In the genomic region with DNA sequence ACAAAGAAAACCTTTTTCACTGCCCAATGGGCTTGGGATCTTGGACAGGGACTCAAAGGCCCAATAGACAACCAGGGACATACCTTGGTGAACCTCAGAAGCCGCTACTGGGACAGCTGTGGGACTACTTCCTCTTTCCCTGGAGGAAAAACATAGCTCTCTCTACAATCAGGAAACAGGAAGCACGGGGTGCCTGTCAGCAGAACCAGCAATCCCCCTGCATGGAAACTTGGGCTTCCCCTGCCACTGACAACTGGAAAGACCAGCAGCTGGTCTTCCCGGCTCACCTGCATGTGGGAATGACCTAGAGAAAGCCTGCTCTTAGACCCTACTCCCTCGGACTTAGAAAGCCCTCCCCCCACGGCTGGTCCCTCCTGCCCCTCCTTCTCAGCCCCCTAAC, we compare ENCODE assay signal across 9 mouse cellular contexts.
DNase-seq lines count a peak whose midpoint lies in the region; ATAC-seq and TF ChIP-seq lines count a peak whose summit lies in the region.
"Had no signal": no experiment of that assay in that cellular context is flagged by ENCODE, and none has a peak within 500 bp of the region (broad histone marks: within the 10 kb centered on the region; RNA-seq: fewer than 3 reads in every experiment).

No protein-coding gene starts in this region.

- H3K27me3 ChIP-seq in embryonic facial prominence, embryonic 12.5 days, result no peaks in the 10 kb centered on the region
- H3K27me3 ChIP-seq in limb, embryonic 12.5 days, result peaks cover 9% of the 10 kb centered on the region; the same call in 1 of the 2 replicates
- H3K27me3 ChIP-seq in small intestine, adult 2 months (ENCODE audit: control insufficient read depth, insufficient read depth, low read length), result no peaks in the 10 kb centered on the region

- DNase-seq in spleen, adult 18-20 months, result peak; percentile 40 to 54
- no peak for DNase-seq in spleen, postnatal 4 days (ENCODE audit: low spot score in 2 of 2)
- DNase-seq in layer of hippocampus, adult 18-20 months (ENCODE audit: low spot score in 2 of 2), result no peak
- no peak for DNase-seq in adrenal gland, adult 2 months
- DNase-seq in gastrocnemius, postnatal 4 days (ENCODE audit: low spot score in 2 of 2), result no peak
- DNase-seq: gastrocnemius, postnatal 10 days had no signal

- H3K9ac ChIP-seq in embryonic facial prominence, embryonic 12.5 days, result no peak overlapping the region
- H3K9ac ChIP-seq in limb, embryonic 12.5 days (replicated peaks), result no peak overlapping the region

- H3K4me1 ChIP-seq in embryonic facial prominence, embryonic 12.5 days, result peaks cover 39% of the 10 kb centered on the region
- peaks cover 41% of the 10 kb centered on the region for H3K4me1 ChIP-seq in limb, embryonic 12.5 days (replicated peaks)
- peaks cover 13% of the 10 kb centered on the region for H3K4me1 ChIP-seq in small intestine, adult 2 months (ENCODE audit: control insufficient read depth, insufficient read depth, insufficient read length, low read length)

- no peak overlapping the region for H3K4me3 ChIP-seq in embryonic facial prominence, embryonic 12.5 days
- H3K4me3 ChIP-seq in limb, embryonic 12.5 days (replicated peaks), result no peak overlapping the region
- H3K4me3 ChIP-seq in small intestine, adult 2 months (ENCODE audit: low read depth, low read length), result peak overlapping the region; percentile 31

- TF ChIP-seq POLR2A in small intestine, adult 2 months (IDR thresholded peaks at IDR 0.05; ENCODE audit: low read depth, low read length), result no peak

- H3K27ac ChIP-seq in embryonic facial prominence, embryonic 12.5 days, result no peak overlapping the region
- H3K27ac ChIP-seq in limb, embryonic 12.5 days, result no peak overlapping the region
- H3K27ac ChIP-seq in small intestine, adult 2 months (ENCODE audit: insufficient read depth, low read depth, low read length), result peak overlapping the region; percentile 69

- H3K9me3 ChIP-seq in embryonic facial prominence, embryonic 12.5 days, result no peaks in the 10 kb centered on the region
- peaks cover 8% of the 10 kb centered on the region; the same call in 1 of the 2 replicates for H3K9me3 ChIP-seq in limb, embryonic 12.5 days

- H3K4me2 ChIP-seq in embryonic facial prominence, embryonic 12.5 days (replicated peaks), result peak overlapping the region; percentile 11; the same call in 1 of the 2 replicates
- H3K4me2 ChIP-seq in limb, embryonic 12.5 days, result peak overlapping the region; percentile 24

- ATAC-seq in embryonic facial prominence, embryonic 12.5 days (ENCODE audit: insufficient number of reproducible peaks, insufficient read depth, low FRiP score, low TSS enrichment), result no peak
- ATAC-seq in limb, embryonic 12.5 days (ENCODE audit: insufficient number of reproducible peaks, insufficient read depth, low FRiP score, low TSS enrichment, low read depth), result no peak

- no peaks in the 10 kb centered on the region for H3K36me3 ChIP-seq in embryonic facial prominence, embryonic 12.5 days
- no peaks in the 10 kb centered on the region for H3K36me3 ChIP-seq in limb, embryonic 12.5 days
- no peaks in the 10 kb centered on the region for H3K36me3 ChIP-seq in small intestine, adult 2 months (ENCODE audit: control insufficient read depth, insufficient read depth, low read length)

- TF ChIP-seq CTCF in small intestine, adult 2 months (IDR thresholded peaks at IDR 0.05; ENCODE audit: extremely low read depth, insufficient read length, insufficient replicate concordance, low read depth, low read length), result no peak

- WGBS in embryonic facial prominence, embryonic 12.5 days, result 38% methylated on average over 5 of the region's 5 CpGs
- WGBS in limb, embryonic 12.5 days, result 36% methylated on average over 5 of the region's 5 CpGs
- WGBS in small intestine, adult 2 months, result 21% methylated on average over 5 of the region's 5 CpGs

Comparison
In these comparisons a context has a peak if more than half of its experiments do, and no peak if none do; other contexts are left out.
1. DNase-seq: peak in spleen, adult 18-20 months (2 of 2); none in spleen, postnatal 4 days (0 of 2), layer of hippocampus, adult 18-20 months (0 of 2), adrenal gland, adult 2 months (single experiment) and gastrocnemius, postnatal 4 days (0 of 2).